Mouse (Mus musculus) neural tube, embryonic 11.5 days (tissue): ENCODE data around the gene Dnajb3. TPM values are rescaled to one million over a fixed set of nuclear protein-coding genes. Genes with fewer than 3 reads are reported as not detected.
"Not testable (repeated sequence)": the region's sequence is repeated elsewhere in the genome, so short reads cannot be mapped to it uniquely, and the experiment has no call there.

Experiments
- ATAC-seq: fragments of 200-750 bp; cut with Nextera tagmentation; 2 replicates; pipeline ENCODE4 v1.8.0; 2017; ENCODE audit warnings: moderate number of reproducible peaks, mild to moderate bottlenecking, moderate TSS enrichment, moderate library complexity; ENCODE audit not compliant: insufficient read depth, low FRiP score, low TSS enrichment
- DNase-seq: peaks from one replicate; pipeline ENCODE4 v3.0.0-alpha.2; 2015; ENCODE audit warnings: low spot score
- H3K27ac ChIP-seq: fragments of 300-500 bp; sonication (generic); 2 replicates; pipeline ENCODE4 v1.5.1; 2014; ENCODE audit warnings: low read depth, mild to moderate bottlenecking, low read length
- H3K27me3 ChIP-seq: fragments of 300-500 bp; sonication (generic); 2 replicates; pipeline ENCODE4 v1.6.1; 2014; ENCODE audit warnings: mild to moderate bottlenecking, low read length, mixed read lengths; ENCODE audit not compliant: control insufficient read depth, insufficient read depth
- H3K36me3 ChIP-seq: fragments of 300-500 bp; sonication (generic); 2 replicates; pipeline ENCODE4 v1.6.1; 2014; ENCODE audit warnings: mild to moderate bottlenecking, low read length, moderate library complexity, mixed read lengths; ENCODE audit not compliant: control insufficient read depth, insufficient read depth
- H3K4me1 ChIP-seq: fragments of 300-500 bp; sonication (generic); 2 replicates; pipeline ENCODE4 v1.6.1; 2014; ENCODE audit warnings: low read length, mixed read lengths; ENCODE audit not compliant: control insufficient read depth, insufficient read depth
- H3K4me2 ChIP-seq: fragments of 300-500 bp; sonication (generic); 2 replicates; pipeline ENCODE4 v1.6.1; 2014; ENCODE audit warnings: low read depth, mild to moderate bottlenecking, moderate library complexity
- H3K4me3 ChIP-seq: fragments of 300-500 bp; sonication (generic); 2 replicates; pipeline ENCODE4 v1.5.1; 2014; ENCODE audit warnings: low read depth, low read length
- H3K9ac ChIP-seq: fragments of 300-500 bp; sonication (generic); 2 replicates; pipeline ENCODE4 v1.6.1; 2014; ENCODE audit warnings: mild to moderate bottlenecking, low read length
- H3K9me3 ChIP-seq: fragments of 300-500 bp; sonication (generic); 2 replicates; pipeline ENCODE4 v1.6.1; 2016; ENCODE audit warnings: low read length; ENCODE audit not compliant: control insufficient read depth
- WGBS: fragments of 180-500 bp; shearing (Covaris S2); extraction: QIAGEN DNeasy Blood & Tissue Kit; methylation state at CpG from one replicate; pipeline ENCODE4 v1.1.7; 2014; 5-methylcytosine and 5-hydroxymethylcytosine counted together
- polyA plus RNA-seq: library from polyadenylated mRNA; unstranded; fragments of >200 nt; fragmentation: Nextera tagmentation; extraction: Ambion mirVana; gene quantifications from 2 replicates; pipeline ENCODE4 v1.2.1, GENCODE M21; 2014

The Dnajb3 gene
- polyA plus RNA-seq, 1 experiment from 2014 or later, result 13.6 TPM

DNA sequence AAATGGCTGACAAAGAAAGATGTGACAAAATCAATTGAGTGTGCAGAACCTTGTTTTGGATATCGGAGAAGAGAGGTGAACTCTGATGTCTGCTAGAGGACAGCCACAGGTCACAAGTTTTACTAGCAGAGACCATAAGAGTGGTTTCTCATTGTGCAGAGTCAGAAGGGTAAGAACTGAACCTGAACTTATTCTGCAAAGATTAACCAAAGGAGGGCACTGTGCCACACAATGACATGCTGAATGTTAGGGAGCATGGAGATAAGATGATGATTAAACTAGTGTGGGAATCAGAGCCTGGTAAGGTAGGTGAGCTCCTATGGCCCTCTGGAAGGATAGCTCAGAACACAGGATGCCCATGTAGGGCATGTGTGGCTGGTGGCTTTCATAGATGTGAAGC is 9.9 kb downstream of the Dnajb3 start:
- ATAC-seq, result no peak
- no peak overlapping the region for H3K4me2 ChIP-seq
- WGBS, result 83% methylated on average over 1 of the region's 1 CpGs
- H3K27ac ChIP-seq, result no peak overlapping the region
- no peaks in the 10 kb centered on the region for H3K4me1 ChIP-seq
- H3K27me3 ChIP-seq, result no peaks in the 10 kb centered on the region
- DNase-seq, result no peak
- H3K9me3 ChIP-seq, result no peaks in the 10 kb centered on the region
- no peaks in the 10 kb centered on the region for H3K36me3 ChIP-seq
- no peak overlapping the region for H3K4me3 ChIP-seq
- no peak overlapping the region for H3K9ac ChIP-seq

- no peaks in the 10 kb centered on the region for H3K27me3 ChIP-seq
- DNase-seq, result no peak
- H3K4me3 ChIP-seq, result no peak overlapping the region
- no peaks in the 10 kb centered on the region for H3K9me3 ChIP-seq
- H3K9ac ChIP-seq, result no peak overlapping the region
- no peak overlapping the region for H3K4me2 ChIP-seq
- no peak overlapping the region for H3K27ac ChIP-seq
- no peak for ATAC-seq
- no peaks in the 10 kb centered on the region for H3K4me1 ChIP-seq
- no peaks in the 10 kb centered on the region for H3K36me3 ChIP-seq
- WGBS, result 78% methylated on average over 3 of the region's 3 CpGs
Observed at GRCm38 (mm10) chr1:88192136-88192535, 13.4 kb downstream of the Dnajb3 start.

GRCm38 (mm10) chr1:88186325-88186935 is 19.2 kb downstream of the Dnajb3 start:
- no peak overlapping the region for H3K4me2 ChIP-seq
- ATAC-seq (no peak), DNase-seq (no peak)
- no peaks in the 10 kb centered on the region for H3K9me3 ChIP-seq
- H3K27me3 ChIP-seq, result no peaks in the 10 kb centered on the region
- WGBS, result 89% methylated on average over 5 of the region's 5 CpGs
- no peak overlapping the region for H3K4me3 ChIP-seq
- H3K4me1 ChIP-seq, result no peaks in the 10 kb centered on the region
- no peaks in the 10 kb centered on the region for H3K36me3 ChIP-seq
- no peak overlapping the region for H3K27ac ChIP-seq
- H3K9ac ChIP-seq, result no peak overlapping the region

DNA sequence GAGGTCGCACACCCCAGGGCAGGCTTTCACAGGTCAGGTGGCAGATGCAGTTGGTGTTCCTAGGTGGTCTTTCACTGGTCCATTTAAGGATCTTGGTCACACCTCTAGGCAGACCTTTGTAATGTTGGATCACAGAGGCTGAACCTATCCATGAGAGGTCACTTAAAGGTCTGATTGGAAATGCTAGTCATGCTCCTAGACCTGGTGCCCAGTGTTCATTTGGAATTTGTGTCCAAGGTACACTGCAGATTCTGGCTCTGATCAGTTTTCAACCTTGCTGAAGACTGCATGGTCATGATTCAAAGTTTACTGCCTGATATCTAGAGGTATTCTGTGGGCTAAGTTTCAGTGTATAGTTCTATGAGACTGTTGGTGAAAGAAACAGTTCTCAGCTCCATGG is 25.9 kb downstream of the Dnajb3 start:
- 94% methylated on average over 1 of the region's 1 CpGs for WGBS
- H3K27ac ChIP-seq, result no peak overlapping the region

DNA sequence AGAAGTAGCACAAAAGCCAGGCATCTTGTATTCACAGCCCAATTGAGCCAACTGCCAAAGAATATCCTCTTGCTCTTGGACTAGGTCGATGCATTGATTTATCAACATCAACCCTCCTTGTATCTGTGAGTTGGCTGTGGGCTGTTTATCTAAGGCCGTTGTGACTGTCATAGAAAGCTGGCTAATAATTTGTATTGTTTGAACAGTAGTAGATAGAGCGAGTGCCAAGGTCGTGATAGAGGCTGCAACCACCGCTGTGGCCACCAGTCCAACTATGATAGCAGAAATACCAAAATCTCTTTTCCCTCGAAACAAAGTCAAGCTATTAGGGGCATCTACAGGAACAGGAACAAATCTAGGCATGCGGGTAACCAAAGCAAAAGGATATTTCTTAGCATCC is 33.4 kb downstream of the Dnajb3 start:
- not testable (repeated sequence) for H3K27me3 ChIP-seq, H3K4me1 ChIP-seq, H3K4me3 ChIP-seq, H3K36me3 ChIP-seq, H3K9ac ChIP-seq, H3K9me3 ChIP-seq, H3K27ac ChIP-seq, H3K4me2 ChIP-seq, DNase-seq, ATAC-seq
- 93% methylated on average over 5 of the region's 7 CpGs for WGBS

More for the DNA sequence above, 25.9 kb downstream of the Dnajb3 start:
- Histone ChIP-seq H3K36me3 (no peaks in the 10 kb centered on the region), H3K4me3 (no peak overlapping the region), H3K9me3 (no peaks in the 10 kb centered on the region), H3K4me1 (no peaks in the 10 kb centered on the region), H3K9ac (no peak overlapping the region), H3K27me3 (no peaks in the 10 kb centered on the region), H3K4me2 (no peak overlapping the region)
- DNase-seq (no peak), ATAC-seq (no peak)

DNA sequence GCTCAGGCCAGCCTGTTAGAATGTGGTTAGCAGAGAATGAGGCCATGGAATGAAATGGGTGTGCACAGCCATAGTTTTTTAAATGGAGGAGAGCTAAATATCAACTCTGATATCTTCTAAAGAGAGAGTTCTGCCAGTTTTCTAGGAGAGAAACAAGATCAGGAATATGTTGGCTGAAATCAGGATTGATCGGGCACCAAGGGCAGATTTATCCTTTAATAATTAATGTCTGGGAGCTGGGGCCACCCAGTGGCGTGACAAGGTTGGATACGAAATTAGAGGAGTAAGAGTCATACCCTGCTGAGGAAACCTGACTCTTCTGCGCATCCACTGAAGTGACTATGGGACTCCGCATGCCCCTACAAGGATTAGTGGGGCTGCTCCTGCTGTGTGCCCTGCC is 39.9 kb downstream of the Dnajb3 start, which contains the start of gene Ugt1a5:
Gene Ugt1a5, plus strand, starts transcription at position 302 of the 400 bp plus-strand sequence.
- no peak for ATAC-seq
- Histone ChIP-seq H3K9me3 (no peaks in the 10 kb centered on the region), H3K36me3 (no peaks in the 10 kb centered on the region), H3K27ac (no peak within 1 kb of the TSS), H3K4me3 (no peak within 1 kb of the TSS), H3K4me2 (no peak within 1 kb of the TSS), H3K4me1 (no peaks in the 10 kb centered on the region), H3K27me3 (no peaks in the 10 kb centered on the region), H3K9ac (no peak within 1 kb of the TSS)
- no peak for DNase-seq
- WGBS, result 85% methylated on average over 5 of the region's 5 CpGs

DNA sequence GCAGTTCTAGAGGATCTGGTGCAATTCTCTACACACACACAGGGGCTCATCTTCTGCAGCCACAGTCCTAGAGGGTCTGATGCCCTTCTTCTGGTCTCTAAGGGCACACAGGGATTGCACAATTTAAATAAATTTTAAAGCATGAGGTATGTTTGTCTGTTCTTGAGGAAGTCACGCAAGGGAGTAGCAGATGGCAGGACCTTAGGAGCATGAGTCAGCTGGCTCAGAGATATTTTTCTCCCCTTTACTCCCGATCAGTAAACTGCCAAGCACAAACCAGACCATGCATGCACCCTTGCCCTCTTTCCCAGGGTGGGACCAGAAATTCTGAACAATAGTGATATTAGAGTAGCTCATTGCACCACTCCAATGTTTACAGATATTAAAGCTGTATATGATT is 47.2 kb downstream of the Dnajb3 start:
- H3K27ac ChIP-seq, result no peak overlapping the region
- WGBS, result 89% methylated on average over 2 of the region's 2 CpGs
- no peak overlapping the region for H3K9ac ChIP-seq
- H3K4me3 ChIP-seq, result no peak overlapping the region
- DNase-seq (no peak), ATAC-seq (no peak)
- no peaks in the 10 kb centered on the region for H3K27me3 ChIP-seq
- H3K4me2 ChIP-seq, result no peak overlapping the region
- H3K4me1 ChIP-seq, result no peaks in the 10 kb centered on the region
- H3K9me3 ChIP-seq, result no peaks in the 10 kb centered on the region
- H3K36me3 ChIP-seq, result no peaks in the 10 kb centered on the region

Other genes with a start within 250 kb of the Dnajb3 start
- 29.4 and 31.2 TPM in 2 replicates for gene Usp40, start 197.2 kb downstream of the Dnajb3 start, polyA plus RNA-seq
- not detected in 2 replicates for gene Ugt1a10, start 150.4 kb downstream of the Dnajb3 start, polyA plus RNA-seq
- not detected in 2 replicates for gene Ugt1a9, start 135.0 kb downstream of the Dnajb3 start, polyA plus RNA-seq
- gene Ugt1a8, start 118.0 kb downstream of the Dnajb3 start, polyA plus RNA-seq, result not detected in 2 replicates
- 0.54 and 0.65 TPM in 2 replicates for gene Ugt1a7c, start 110.7 kb downstream of the Dnajb3 start, polyA plus RNA-seq
- gene Ugt1a6b, start 102.5 kb downstream of the Dnajb3 start, polyA plus RNA-seq, result not detected in 2 replicates
- gene Ugt1a6a, start 71.0 kb downstream of the Dnajb3 start, polyA plus RNA-seq, result 0.18 TPM in 1 of 2 replicates, not detected in the other
- gene Ugt1a5, start 39.8 kb downstream of the Dnajb3 start, polyA plus RNA-seq, result not detected in 2 replicates
- not detected in 2 replicates for gene Ugt1a2, start 5.2 kb downstream of the Dnajb3 start, polyA plus RNA-seq
- gene Ugt1a1, start 6.2 kb upstream of the Dnajb3 start, polyA plus RNA-seq, result not detected in 2 replicates
- 1.3 and 1.4 TPM in 2 replicates for gene Mroh2a, start 21.2 kb upstream of the Dnajb3 start, polyA plus RNA-seq
- gene Hjurp, start 71.9 kb upstream of the Dnajb3 start, polyA plus RNA-seq, result 136 and 141 TPM in 2 replicates
- not detected in 2 replicates for gene Trpm8, start 71.9 kb upstream of the Dnajb3 start, polyA plus RNA-seq
- not detected in 2 replicates for gene Spp2, start 201.2 kb upstream of the Dnajb3 start, polyA plus RNA-seq